Mouse (Mus musculus) megakaryocyte-erythroid progenitor cell, adult 5-6 weeks (primary cell): ENCODE data around the gene Cstl1. TPM values are rescaled to one million over a fixed set of nuclear protein-coding genes. Genes with fewer than 3 reads are reported as not detected.

Experiments used
- ATAC-seq: replicated peaks from 2 replicates; pipeline ENCODE4 v1.8.0; 2016; ENCODE audit warnings: mild to moderate bottlenecking, inconsistent platforms; ENCODE audit not compliant: severe bottlenecking, poor library complexity, low FRiP score, low TSS enrichment
- total RNA-seq, 2 experiments: library from RNA; stranded (forward) in 1 of 2; stranded (reverse) in 1 of 2; fragments of 200-1000, 215-1000 nt in 1 of 2; fragments of >200 nt in 1 of 2; fragmentation: Nextera tagmentation in 1 of 2; gene quantifications; 2 replicates each; pipeline ENCODE4 v1.2.3; 2014 to 2017

Cstl1 gene
- total RNA-seq, 2 experiments from 2014 or later: not detected

- ATAC-seq: no peak
Measured at GRCm38 (mm10) chr2:148801491-148801921, 51.3 kb downstream of the Cstl1 start.

Other genes starting within 250 kb of the Cstl1 start
- 52.4 and 72.0 TPM in 2 replicates for gene Nxt1, start 77.8 kb upstream of the Cstl1 start, total RNA-seq (2014; fragmentation: Nextera tagmentation)
- gene Nxt1, start 77.8 kb upstream of the Cstl1 start, total RNA-seq (2017): 29.0 and 31.2 TPM in 2 replicates
- gene Gzf1, start 69.3 kb upstream of the Cstl1 start, total RNA-seq (2014; fragmentation: Nextera tagmentation): 13.4 and 13.5 TPM in 2 replicates
- gene Gzf1, start 69.3 kb upstream of the Cstl1 start, total RNA-seq (2017): 13.5 and 14.1 TPM in 2 replicates
- 0.98 and 1.7 TPM in 2 replicates for gene Napb, start 17.9 kb upstream of the Cstl1 start, total RNA-seq (2014; fragmentation: Nextera tagmentation)
- 0.23 TPM in 1 of 2 replicates, not detected in the other for gene Napb, start 17.9 kb upstream of the Cstl1 start, total RNA-seq (2017)
- gene Cst11, start 21.1 kb downstream of the Cstl1 start, total RNA-seq (2014; fragmentation: Nextera tagmentation): not detected in 2 replicates
- not detected in 2 replicates for gene Cst11, start 21.1 kb downstream of the Cstl1 start, total RNA-seq (2017)
- not detected in 2 replicates for gene 8030411F24Rik, start 31.7 kb downstream of the Cstl1 start, total RNA-seq (2014; fragmentation: Nextera tagmentation)
- not detected in 2 replicates for gene 8030411F24Rik, start 31.7 kb downstream of the Cstl1 start, total RNA-seq (2017)
- not detected in 2 replicates for gene Cst12, start 39.0 kb downstream of the Cstl1 start, total RNA-seq (2014; fragmentation: Nextera tagmentation)
- gene Cst12, start 39.0 kb downstream of the Cstl1 start, total RNA-seq (2017): not detected in 2 replicates
- not detected in 2 replicates for gene Cst8, start 48.4 kb downstream of the Cstl1 start, total RNA-seq (2014; fragmentation: Nextera tagmentation)
- gene Cst8, start 48.4 kb downstream of the Cstl1 start, total RNA-seq (2017): not detected in 2 replicates
- not detected in 2 replicates for gene Cst13, start 69.7 kb downstream of the Cstl1 start, total RNA-seq (2014; fragmentation: Nextera tagmentation)
- gene Cst13, start 69.7 kb downstream of the Cstl1 start, total RNA-seq (2017): not detected in 2 replicates
- gene Cst9, start 84.8 kb downstream of the Cstl1 start, total RNA-seq (2014; fragmentation: Nextera tagmentation): not detected in 2 replicates
- not detected in 2 replicates for gene Cst9, start 84.8 kb downstream of the Cstl1 start, total RNA-seq (2017)
- gene 9230104L09Rik, start 114.7 kb downstream of the Cstl1 start, total RNA-seq (2014; fragmentation: Nextera tagmentation): not detected in 2 replicates
- gene 9230104L09Rik, start 114.7 kb downstream of the Cstl1 start, total RNA-seq (2017): not detected in 2 replicates
- 63.1 and 74.4 TPM in 2 replicates for gene Cst3, start 125.3 kb downstream of the Cstl1 start, total RNA-seq (2014; fragmentation: Nextera tagmentation)
- 114 and 133 TPM in 2 replicates for gene Cst3, start 125.3 kb downstream of the Cstl1 start, total RNA-seq (2017)